Mouse (Mus musculus) testis, postnatal 14 days (tissue): Measurements from ENCODE around the gene Phykpl.
"Not testable (repeated sequence)": the region's sequence is repeated elsewhere in the genome, so short reads cannot be mapped to it uniquely, and the experiment has no call there.

ENCODE experiments used
- DNase-seq: peaks from one replicate; pipeline ENCODE4 v3.0.0; 2021; ENCODE audit warnings: low spot score

The Phykpl gene

GRCm38 (mm10) chr11:51617693-51618092 is 33.1 kb downstream of the Phykpl start:
- DNase-seq = peak; percentile 63

DNA sequence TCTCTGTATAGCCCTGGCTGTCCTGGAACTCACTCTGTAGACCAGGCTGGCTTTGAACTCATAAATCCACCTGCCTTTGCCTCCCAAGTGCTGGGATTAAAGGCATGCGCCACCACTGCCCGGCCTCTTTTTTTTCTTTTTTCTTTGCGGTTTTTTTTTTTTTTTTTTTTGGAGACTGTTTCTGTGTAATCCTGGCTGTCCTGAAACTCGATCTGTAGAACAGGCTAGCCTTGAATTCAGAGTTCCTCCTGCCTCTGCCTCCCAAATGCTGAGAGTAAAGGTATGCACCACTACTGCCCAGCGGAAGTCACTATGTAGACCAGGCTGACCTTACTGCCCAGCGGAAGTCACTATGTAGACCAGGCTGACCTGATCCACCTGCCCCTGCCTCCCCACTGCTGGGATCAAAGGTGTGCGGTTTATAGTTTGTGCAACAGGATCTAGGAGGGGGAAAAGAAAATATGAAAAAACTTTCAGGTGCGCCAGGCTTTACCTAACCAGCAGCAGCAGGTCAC is 34.4 kb downstream of the Phykpl start:
- DNase-seq = no peak

DNA sequence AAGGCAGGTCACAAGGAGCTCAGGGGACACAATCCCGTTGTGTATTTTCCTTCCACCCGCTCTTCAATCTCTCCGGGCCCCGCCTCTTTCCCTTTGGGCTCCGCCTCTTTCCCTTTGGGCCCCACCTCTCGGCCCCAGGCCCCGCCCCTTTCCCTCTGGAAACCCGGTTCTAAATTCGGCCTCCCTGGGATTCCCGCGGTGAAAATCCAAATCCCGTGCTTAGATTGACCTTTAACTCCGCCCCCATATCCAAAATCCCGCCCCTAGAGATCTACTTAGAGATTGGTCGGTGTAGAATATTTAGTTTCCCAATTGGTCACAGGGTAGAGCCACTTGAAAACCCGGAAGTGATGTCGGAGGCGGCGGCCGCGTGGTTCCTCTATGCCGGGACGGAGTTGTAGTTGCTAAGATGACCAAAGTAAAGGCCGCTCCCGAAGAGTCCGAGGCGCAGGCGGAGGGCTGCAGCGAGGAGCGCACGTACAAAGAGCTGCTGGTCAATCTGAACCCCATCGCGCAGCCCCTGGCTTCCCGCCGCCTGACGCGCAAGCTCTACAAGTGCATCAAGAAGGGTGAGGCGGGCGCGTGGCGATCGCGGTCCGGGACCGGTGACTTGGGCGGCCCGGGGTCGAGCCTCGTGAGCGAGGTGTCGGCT is 35.0 kb downstream of the Phykpl start, which contains the start of gene Nhp2:
Nhp2 (plus strand) TSS at position 327 of the 652 bp plus-strand sequence.
- peak; percentile 96 for DNase-seq

GRCm38 (mm10) chr11:51620084-51620483 is 35.5 kb downstream of the Phykpl start:
- no peak for DNase-seq

DNA sequence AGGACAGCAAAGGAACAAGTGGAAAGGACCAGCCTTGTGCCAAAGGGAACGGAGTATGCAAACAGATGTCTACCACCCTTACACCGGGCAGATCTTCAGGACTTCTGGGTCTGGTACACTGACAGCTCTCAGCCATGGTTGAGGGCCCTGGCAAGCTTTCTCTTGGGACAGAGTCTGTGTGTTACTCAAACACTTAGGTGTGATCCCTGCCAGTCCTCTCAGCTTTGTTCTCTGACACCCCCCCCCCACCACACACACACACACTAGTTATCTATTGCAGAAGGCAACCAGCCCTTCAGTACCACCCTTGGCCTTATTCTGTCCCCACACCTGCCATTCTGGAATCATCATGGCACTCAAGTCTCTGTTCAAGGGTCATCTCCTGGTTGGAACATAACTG is 37.2 kb downstream of the Phykpl start:
- DNase-seq = no peak

GRCm38 (mm10) chr11:51622971-51623491 is 38.5 kb downstream of the Phykpl start:
- no peak for DNase-seq

DNA sequence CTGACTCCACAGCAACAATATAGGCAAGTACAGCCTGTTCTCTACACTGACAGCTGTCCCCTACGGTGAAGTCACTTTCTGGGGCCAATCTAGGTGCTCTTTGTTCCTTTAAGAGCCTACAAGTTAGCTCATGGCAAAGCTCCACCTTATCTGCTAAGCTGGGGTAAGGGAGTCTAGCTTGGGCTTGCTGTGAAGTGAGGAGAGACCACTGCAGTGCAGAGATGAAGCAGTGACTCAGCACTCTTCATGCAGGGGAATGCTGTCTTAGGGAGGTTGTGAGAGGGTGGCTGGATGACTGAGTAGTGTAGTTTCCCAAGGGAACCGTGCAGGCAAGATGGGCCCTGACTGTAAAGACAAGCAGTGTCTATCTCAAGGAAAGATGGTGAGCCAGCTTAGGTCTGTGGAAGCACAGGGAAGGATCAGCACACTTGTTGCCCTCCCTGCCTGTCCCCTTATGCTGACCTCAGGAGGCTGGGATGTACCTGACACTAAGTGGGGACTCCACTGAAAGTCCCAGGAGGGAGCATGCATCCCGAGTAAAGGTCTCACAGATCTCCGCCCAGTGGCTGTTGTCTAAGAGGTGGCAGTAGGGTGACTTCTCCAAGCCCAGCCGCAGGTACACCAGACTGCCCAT is 40.7 kb downstream of the Phykpl start:
- DNase-seq = no peak

- DNase-seq = no peak
Measured at GRCm38 (mm10) chr11:51627425-51627824, 42.9 kb downstream of the Phykpl start.

GRCm38 (mm10) chr11:51627907-51628306 is 43.4 kb downstream of the Phykpl start:
- no peak for DNase-seq

DNA sequence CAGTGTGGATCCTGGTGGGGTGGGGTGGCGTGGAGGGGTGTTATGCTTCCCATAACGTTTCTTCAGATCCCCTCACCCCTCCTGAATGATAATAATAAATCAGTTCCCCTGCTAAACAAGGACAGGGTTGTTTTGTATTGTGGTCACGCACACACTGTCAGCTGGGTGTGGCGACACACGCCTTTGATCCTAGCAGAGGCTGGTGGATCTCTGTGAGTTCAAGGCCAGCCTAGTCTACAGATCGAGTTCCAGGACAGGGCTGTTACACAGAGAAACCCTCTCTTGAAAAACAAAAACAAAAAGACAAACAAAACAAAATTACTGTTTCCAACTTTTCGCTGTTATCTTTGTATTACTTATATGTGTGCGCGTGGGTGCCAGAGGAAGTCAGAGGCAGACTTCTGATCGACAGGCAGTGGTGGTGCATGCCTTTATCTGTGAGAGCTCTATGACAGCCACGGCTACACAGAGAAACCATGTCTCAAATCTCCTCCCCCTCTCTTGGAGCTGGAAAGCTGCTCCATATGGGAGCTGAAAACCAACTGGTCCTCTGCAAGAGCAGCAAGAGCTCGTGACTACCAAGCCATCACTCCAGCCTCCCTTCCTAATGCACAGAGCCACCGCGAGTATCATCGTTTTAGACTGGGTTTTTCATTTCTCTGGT is 45.2 kb downstream of the Phykpl start:
- no peak for DNase-seq

GRCm38 (mm10) chr11:51632130-51632753 is 47.7 kb downstream of the Phykpl start:
- DNase-seq = no peak

DNA sequence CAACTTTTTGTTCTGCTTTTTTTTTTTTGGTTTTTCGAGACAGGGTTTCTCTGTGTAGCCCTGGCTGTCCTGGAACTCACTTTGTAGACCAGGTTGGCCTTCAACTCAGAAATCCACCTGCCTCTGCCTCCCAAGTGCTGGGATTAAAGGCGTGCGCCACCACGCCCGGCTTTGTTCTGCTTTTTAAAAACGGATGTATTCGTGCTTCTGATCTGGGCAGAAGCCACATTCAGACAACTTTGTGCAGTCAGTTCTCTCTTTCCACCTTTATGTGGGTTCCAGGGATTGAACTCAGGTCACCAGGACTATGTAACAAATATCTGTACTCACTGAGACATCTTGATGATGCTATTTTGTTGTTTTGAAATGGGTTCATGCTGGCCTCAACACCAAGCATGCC is 48.6 kb downstream of the Phykpl start:
- DNase-seq = not testable (repeated sequence)

DNA sequence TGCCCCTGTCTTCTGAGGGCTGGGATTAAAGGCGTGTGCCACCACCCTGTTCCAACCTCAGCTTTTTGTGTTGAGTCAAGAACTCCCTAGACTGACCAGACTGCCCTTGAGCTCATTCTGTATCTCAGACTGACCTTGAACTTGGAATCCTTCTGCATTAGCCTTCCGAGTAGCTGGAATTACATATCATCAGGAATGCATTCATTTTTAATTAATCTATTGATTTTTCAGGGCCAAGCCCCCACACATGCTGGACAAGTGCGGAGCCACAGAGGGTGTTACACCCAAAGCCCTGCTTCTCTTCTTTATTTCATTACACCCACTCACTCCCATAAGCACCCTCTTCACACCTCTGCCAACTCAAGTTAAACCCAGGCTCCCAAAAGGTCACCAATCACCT is 49.2 kb downstream of the Phykpl start:
- no peak for DNase-seq

GRCm38 (mm10) chr11:51635127-51635524 is 50.6 kb downstream of the Phykpl start:
- no peak for DNase-seq

- DNase-seq = peak; percentile 89
Measured at GRCm38 (mm10) chr11:51635525-51636322, 51.2 kb downstream of the Phykpl start, which contains the start of gene Rmnd5b. Gene Rmnd5b, minus strand, starts transcription at chr11:51635896.

DNA sequence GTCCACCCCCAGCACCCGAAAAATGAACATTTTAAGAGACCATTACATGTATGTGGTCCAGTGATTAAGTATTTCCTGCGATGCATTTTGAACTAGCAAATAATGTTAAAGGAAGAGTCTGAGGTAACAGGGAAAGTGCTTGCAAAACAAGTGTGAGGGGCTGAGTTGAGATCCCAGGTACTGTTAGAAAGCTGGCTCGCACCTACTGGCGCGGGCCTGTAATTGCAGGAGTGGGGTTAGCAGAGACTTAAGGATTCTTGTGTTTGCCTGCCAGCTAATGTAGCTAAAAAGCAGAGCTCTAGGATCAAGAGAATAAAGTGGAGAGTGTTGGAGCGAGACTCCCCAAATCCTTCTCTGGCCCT is 51.7 kb downstream of the Phykpl start:
- no peak for DNase-seq

DNA sequence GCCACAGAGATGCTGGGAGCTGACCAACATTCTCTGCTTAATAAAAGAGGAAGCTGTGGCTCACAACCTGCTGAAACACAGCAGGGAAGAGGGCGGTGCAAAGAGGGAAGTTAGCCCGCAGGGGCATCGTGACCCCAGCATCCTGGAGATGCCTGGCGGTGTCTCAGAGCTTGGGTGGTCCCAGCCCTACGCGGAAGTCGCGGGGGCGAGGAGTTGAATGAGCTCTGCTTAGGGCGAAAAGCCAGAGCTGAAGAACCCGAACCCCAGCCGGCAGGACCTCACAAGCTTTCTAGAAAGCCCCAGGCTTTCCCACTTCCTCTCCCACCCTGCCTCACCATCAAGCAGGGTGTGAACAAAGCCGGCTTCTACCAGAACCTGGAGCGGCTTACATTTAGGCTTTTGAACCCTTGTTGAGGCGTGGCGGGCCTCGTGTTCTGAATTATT is 53.4 kb downstream of the Phykpl start:
- DNase-seq = peak; percentile 47

- no peak for DNase-seq
Measured at GRCm38 (mm10) chr11:51638497-51638896, 53.9 kb downstream of the Phykpl start.

DNA sequence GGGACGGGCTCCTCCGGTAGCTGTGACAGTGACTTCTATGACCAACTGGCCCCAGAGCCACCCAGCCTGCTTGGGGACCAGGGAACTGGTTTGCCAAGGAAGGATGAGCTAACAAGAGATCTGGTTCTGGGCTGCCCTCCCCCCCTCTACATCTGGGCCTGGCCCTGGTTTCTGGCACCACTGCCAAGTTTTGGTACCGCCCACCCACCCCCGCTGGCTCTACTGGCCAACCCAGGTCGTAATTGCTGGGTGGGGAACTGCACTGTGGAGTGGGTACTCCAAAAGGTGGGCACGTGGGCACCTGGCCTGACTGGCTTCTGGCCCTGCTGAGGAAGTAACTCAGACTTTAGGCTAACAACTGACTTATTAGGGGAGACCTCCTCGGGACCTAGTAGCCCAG is 56.2 kb downstream of the Phykpl start:
- DNase-seq = no peak

GRCm38 (mm10) chr11:51643202-51643601 is 58.6 kb downstream of the Phykpl start:
- no peak for DNase-seq

DNA sequence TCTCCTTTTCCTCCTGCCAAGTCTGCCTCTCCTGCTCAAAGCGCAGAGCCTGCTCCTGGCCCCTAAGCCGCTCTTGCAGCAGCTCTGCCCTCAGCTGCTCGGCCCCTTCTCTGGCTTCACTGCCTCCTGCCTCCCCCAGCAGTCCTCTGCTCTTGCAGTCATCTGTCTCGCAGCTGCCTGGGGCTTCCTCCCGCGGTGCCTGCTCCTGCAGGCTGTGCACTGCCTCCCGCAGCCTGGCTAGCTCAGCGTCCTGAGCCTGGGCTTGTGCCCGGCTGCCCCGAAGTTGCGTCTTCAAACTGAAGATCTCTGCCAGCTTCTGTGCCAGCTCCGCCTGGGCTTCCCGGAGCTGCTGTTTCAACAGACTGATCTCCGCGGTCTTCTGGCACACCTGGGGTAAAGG is 59.2 kb downstream of the Phykpl start:
- DNase-seq = no peak
